In genomic region chr4:155223594-155224528, GRCm38 (mm10) we compare ENCODE assay signal across 8 mouse cellular contexts. TPM values are rescaled to one million over a fixed set of nuclear protein-coding genes. Genes with fewer than 3 reads are reported as not detected.
DNase-seq lines count a peak whose midpoint lies in the region; ATAC-seq and TF ChIP-seq lines count a peak whose summit lies in the region.

No protein-coding gene starts in this region.

- H3K4me2 ChIP-seq in limb, embryonic 15.5 days, result peak overlapping the region; percentile 76
- peak overlapping the region; percentile 71 for H3K4me2 ChIP-seq in stomach, postnatal 0 days (replicated peaks; ENCODE audit: low read depth)

- no peaks in the 10 kb centered on the region for H3K9me3 ChIP-seq in limb, embryonic 15.5 days
- H3K9me3 ChIP-seq in stomach, postnatal 0 days (ENCODE audit: control insufficient read depth, low read length), result no peaks in the 10 kb centered on the region

- peaks cover 3% of the 10 kb centered on the region for H3K4me1 ChIP-seq in cerebellum, adult 2 months (ENCODE audit: control insufficient read depth, insufficient read depth, low read length)
- peaks cover 17% of the 10 kb centered on the region for H3K4me1 ChIP-seq in spleen, adult 2 months (ENCODE audit: control insufficient read depth, insufficient read depth, insufficient read length)
- peaks cover 23% of the 10 kb centered on the region for H3K4me1 ChIP-seq in limb, embryonic 15.5 days
- H3K4me1 ChIP-seq in stomach, postnatal 0 days (replicated peaks; ENCODE audit: control insufficient read depth, insufficient read depth), result peaks cover 9% of the 10 kb centered on the region

- H3K4me3 ChIP-seq in cerebellum, adult 2 months (replicated peaks; ENCODE audit: insufficient read depth, low read depth, low read length), result peak overlapping the region; percentile 78
- peak overlapping the region; percentile 53; the same call in 1 of the 2 replicates for H3K4me3 ChIP-seq in spleen, adult 2 months (ENCODE audit: extremely low read depth, insufficient read depth, insufficient read length)
- H3K4me3 ChIP-seq in limb, embryonic 15.5 days, result peak overlapping the region; percentile 90
- H3K4me3 ChIP-seq in stomach, postnatal 0 days (ENCODE audit: low read depth, low read length), result peak overlapping the region; percentile 27

- no peak for TF ChIP-seq POLR2A in cerebellum, adult 2 months (IDR thresholded peaks at IDR 0.05; ENCODE audit: borderline replicate concordance, insufficient read depth, low read length)
- TF ChIP-seq POLR2A in spleen, adult 2 months (IDR thresholded peaks at IDR 0.05; ENCODE audit: low read depth, low read length), result no peak

- no peak for TF ChIP-seq EP300 in stomach, postnatal 0 days (optimal IDR thresholded peaks at IDR 0.05)

- no peaks in the 10 kb centered on the region for H3K27me3 ChIP-seq in cerebellum, adult 2 months (ENCODE audit: control insufficient read depth, insufficient read depth, low read length)
- H3K27me3 ChIP-seq in spleen, adult 2 months (ENCODE audit: control insufficient read depth, insufficient read depth, low read length), result no peaks in the 10 kb centered on the region
- H3K27me3 ChIP-seq in limb, embryonic 15.5 days, result no peaks in the 10 kb centered on the region
- H3K27me3 ChIP-seq in stomach, postnatal 0 days (ENCODE audit: control insufficient read depth, insufficient read depth, low read length), result no peaks in the 10 kb centered on the region

- no peak for TF ChIP-seq CTCF in cerebellum, adult 2 months (IDR thresholded peaks at IDR 0.05; ENCODE audit: borderline replicate concordance, insufficient read depth, low read depth, low read length)
- TF ChIP-seq CTCF in spleen, adult 2 months (IDR thresholded peaks at IDR 0.05; ENCODE audit: extremely low read depth, insufficient read depth, insufficient read length, insufficient replicate concordance), result no peak
- TF ChIP-seq CTCF in stomach, postnatal 0 days (IDR thresholded peaks at IDR 0.05; ENCODE audit: low read depth), result no peak

- H3K9ac ChIP-seq in limb, embryonic 15.5 days, result peak overlapping the region; percentile 80
- peak overlapping the region; percentile 85 for H3K9ac ChIP-seq in stomach, postnatal 0 days (ENCODE audit: low read length)

- ATAC-seq in limb, embryonic 15.5 days (ENCODE audit: insufficient number of reproducible peaks, low FRiP score, low TSS enrichment, low read depth), result no peak
- no peak for ATAC-seq in stomach, postnatal 0 days (ENCODE audit: low FRiP score, low TSS enrichment)

- no peak for DNase-seq in cerebellum, adult 2 months
- no peak for DNase-seq in cerebellum, adult 18-20 months
- DNase-seq in spleen, adult 2 months (ENCODE audit: low read depth in 1 of 2, low spot score in 2 of 2), result no peak
- no peak for DNase-seq in spleen, postnatal 36 days (ENCODE audit: low spot score in 2 of 2)
- no peak for DNase-seq in stomach, postnatal 0 days (ENCODE audit: low spot score)
- DNase-seq in adrenal gland, adult 8-10 months, result no peak
- no peak for DNase-seq in right cerebral cortex, postnatal 25 days

- 28% methylated on average over 20 of the region's 20 CpGs for WGBS in cerebellum, adult 2 months
- WGBS in spleen, adult 2 months, result 24% methylated on average over 20 of the region's 20 CpGs
- WGBS in limb, embryonic 15.5 days, result 30% methylated on average over 20 of the region's 20 CpGs
- WGBS in stomach, postnatal 0 days, result 31% methylated on average over 20 of the region's 20 CpGs

- H3K27ac ChIP-seq in cerebellum, adult 2 months (ENCODE audit: insufficient read depth, low read length), result peak overlapping the region; percentile 99
- peak overlapping the region; percentile 89 for H3K27ac ChIP-seq in spleen, adult 2 months (ENCODE audit: insufficient read depth, low read length)
- H3K27ac ChIP-seq in limb, embryonic 15.5 days, result peak overlapping the region; percentile 95
- H3K27ac ChIP-seq in stomach, postnatal 0 days (replicated peaks), result peak overlapping the region; percentile 97

- H3K36me3 ChIP-seq in spleen, adult 2 months (ENCODE audit: control insufficient read depth, insufficient read depth, low read length), result no peaks in the 10 kb centered on the region
- 0 out of 2 replicates have a peak, but pooled peaks cover 3% of the 10 kb centered on the region for H3K36me3 ChIP-seq in limb, embryonic 15.5 days
- H3K36me3 ChIP-seq in stomach, postnatal 0 days (ENCODE audit: control insufficient read depth, insufficient read depth, low read length), result no peaks in the 10 kb centered on the region

RNA-seq across cellular contexts. Expression of gene Ski, which starts 1.5 kb away (rescaled TPM):
- polyA plus RNA-seq in cerebellum, adult 2 months (2012; rRNA removed), result 87.2 and 106 TPM in 2 replicates
- 32.2 and 40.6 TPM in 2 replicates for polyA plus RNA-seq in spleen, adult 2 months (2012; rRNA removed)
- polyA plus RNA-seq in limb, embryonic 15.5 days (2015; fragmentation: Nextera tagmentation; extraction: Ambion mirVana), result 25.2 and 26.8 TPM in 2 replicates
- polyA plus RNA-seq in stomach, postnatal 0 days (2015; fragmentation: Nextera tagmentation; extraction: Ambion mirVana), result 9.7 and 10.8 TPM in 2 replicates
- 10 to 100 TPM; 64.1 to 85.4 (median 69.1) TPM for total RNA-seq in adrenal gland, adult 8-10 months (2022)

RNA-seq across cellular contexts. Expression of gene Faap20, which starts 25.7 kb away (rescaled TPM):
- polyA plus RNA-seq in cerebellum, adult 2 months (2012; rRNA removed), result 94.5 and 109 TPM in 2 replicates
- 43.2 and 64.8 TPM in 2 replicates for polyA plus RNA-seq in spleen, adult 2 months (2012; rRNA removed)
- polyA plus RNA-seq in limb, embryonic 15.5 days (2015; fragmentation: Nextera tagmentation; extraction: Ambion mirVana), result 74.0 and 76.2 TPM in 2 replicates
- polyA plus RNA-seq in stomach, postnatal 0 days (2015; fragmentation: Nextera tagmentation; extraction: Ambion mirVana), result 43.5 and 46.3 TPM in 2 replicates
- 10 to 100 TPM; 57.4 to 70.1 (median 60.8) TPM for total RNA-seq in adrenal gland, adult 8-10 months (2022)

Comparison
In these comparisons a context has a peak if more than half of its experiments do, and no peak if none do; other contexts are left out.
1. H3K4me3 ChIP-seq: peak in every context shown above with its lines; median percentile 90 in limb, embryonic 15.5 days; 78 in cerebellum, adult 2 months; 53 in spleen, adult 2 months; 27 in stomach, postnatal 0 days.